Mouse (Mus musculus) cerebral cortex, adult 2 months (tissue): Measurements from ENCODE around the gene DXBay18.

ENCODE experiments used
- WGBS: fragments of 180-500 bp; shearing (Covaris S2); methylation state at CpG from one replicate; pipeline ENCODE4 v1.1.7; 2018; 5-methylcytosine and 5-hydroxymethylcytosine counted together

DXBay18 gene

DNA sequence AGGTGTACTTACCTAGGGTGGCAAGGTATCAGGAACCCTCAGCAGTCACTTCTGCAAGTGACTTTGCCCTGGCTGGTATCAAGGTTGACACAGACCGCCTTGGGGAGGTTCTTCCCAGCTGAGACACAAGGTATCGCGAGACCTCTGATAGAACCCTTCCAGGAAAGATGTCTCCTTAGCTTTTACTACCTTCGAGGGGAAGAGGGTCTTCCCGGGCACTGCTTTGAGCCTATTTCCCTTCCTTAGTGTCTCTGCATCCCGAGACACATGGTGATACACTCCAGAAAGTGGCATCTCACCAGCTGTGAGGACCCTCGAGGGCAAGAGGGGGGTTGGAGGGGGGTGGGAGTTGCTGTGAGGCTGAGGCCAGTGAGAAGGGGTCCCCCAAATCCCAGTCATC lies at the start of gene DXBay18:
DXBay18 (minus strand) TSS at position 101 of the 400 bp plus-strand sequence.
- no CpG with 5 or more reads among the region's 7 CpGs for WGBS

DNA sequence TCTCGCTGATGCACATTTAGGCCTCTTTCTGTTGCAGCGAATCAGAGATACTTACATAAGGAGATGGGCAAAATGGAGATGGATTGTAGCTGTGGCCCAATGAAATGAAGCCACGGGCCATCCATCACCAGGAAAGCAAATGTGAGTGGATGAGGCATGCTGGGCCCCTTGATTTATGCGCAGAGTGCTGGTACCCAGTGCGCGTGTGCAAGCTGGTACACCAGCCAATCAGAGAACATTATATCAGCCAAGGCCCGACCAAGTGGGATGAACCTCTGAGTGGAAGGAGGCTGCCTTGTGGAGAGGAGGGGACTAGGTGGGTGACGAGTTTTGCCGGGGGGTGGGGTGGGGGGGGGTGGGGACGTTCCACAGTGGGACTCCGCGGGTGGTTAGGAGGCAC lies 42.7 kb upstream of the DXBay18 start, which contains the start of gene Xlr3b:
Xlr3b (plus strand) TSS at position 274 of the 400 bp plus-strand sequence.
- WGBS: 89% methylated on average over 12 of the region's 12 CpGs

DNA sequence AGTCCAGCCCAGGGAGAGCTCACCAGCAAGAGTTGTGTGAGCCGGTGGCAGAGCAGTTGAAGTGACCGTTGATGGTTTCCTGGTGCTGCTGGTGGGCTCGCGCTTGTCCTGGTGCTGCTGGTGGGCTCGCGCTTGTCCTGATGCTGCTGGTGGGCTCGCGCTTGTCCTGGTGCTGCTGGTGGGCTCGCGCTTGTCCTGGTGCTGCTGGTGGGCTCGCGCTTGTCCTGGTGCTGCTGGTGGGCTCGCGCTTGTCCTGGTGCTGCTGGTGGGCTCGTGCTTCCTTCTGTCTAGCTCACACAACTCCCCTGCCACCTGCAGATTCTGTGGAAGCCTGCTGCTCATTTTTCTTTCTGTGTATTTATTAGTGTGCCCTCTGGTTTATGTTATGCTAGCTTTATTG lies 27.6 kb upstream of the DXBay18 start, which contains the start of gene Spin2d:
Spin2d (minus strand) TSS at position 101 of the 400 bp plus-strand sequence.
- 92% methylated on average over 7 of the region's 15 CpGs for WGBS

DNA sequence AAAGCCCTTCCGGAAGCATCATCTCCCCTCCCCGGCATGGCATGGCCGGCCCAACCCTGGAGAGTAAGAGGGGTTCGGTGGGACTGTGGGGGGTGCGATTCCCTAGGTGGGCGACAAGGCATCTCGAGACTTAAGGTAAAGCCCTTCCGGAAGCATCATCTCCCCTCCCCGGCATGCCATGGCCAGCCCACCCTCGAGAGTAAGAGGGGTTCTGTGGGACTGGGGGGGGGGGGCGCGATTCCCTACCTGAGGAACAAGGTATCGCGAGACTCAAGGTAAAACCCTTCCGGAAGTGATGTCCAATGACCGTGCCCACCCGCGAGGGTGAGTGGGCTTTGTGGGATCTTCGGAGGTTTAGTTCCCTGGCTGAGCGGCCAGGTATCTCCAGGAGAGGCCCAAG lies 754 bp downstream of the DXBay18 start, which contains the start of gene Xlr5b:
Xlr5b (plus strand) TSS at position 301 of the 400 bp plus-strand sequence.
- no CpG with 5 or more reads among the region's 20 CpGs for WGBS

DNA sequence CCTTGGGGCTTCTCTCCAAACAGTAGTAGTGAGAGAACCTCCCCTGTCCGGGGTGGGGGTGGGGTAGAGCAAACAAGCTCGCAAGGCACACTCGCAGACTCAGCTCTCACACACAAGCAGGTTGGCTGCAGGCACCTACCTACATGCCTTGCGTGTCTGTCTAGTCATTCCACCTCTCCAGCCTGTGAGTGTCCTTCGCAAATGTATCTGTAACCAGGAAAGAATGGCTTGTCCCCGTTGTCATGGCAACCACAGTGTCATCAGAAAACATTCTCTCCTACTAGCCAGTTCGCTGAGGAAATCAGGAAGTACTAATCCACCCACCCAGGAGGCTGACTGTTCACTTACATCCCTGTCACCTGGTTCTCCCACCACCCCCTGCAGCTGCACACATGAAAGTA lies 6.0 kb downstream of the DXBay18 start:
- no CpG with 5 or more reads among the region's 7 CpGs for WGBS

DNA sequence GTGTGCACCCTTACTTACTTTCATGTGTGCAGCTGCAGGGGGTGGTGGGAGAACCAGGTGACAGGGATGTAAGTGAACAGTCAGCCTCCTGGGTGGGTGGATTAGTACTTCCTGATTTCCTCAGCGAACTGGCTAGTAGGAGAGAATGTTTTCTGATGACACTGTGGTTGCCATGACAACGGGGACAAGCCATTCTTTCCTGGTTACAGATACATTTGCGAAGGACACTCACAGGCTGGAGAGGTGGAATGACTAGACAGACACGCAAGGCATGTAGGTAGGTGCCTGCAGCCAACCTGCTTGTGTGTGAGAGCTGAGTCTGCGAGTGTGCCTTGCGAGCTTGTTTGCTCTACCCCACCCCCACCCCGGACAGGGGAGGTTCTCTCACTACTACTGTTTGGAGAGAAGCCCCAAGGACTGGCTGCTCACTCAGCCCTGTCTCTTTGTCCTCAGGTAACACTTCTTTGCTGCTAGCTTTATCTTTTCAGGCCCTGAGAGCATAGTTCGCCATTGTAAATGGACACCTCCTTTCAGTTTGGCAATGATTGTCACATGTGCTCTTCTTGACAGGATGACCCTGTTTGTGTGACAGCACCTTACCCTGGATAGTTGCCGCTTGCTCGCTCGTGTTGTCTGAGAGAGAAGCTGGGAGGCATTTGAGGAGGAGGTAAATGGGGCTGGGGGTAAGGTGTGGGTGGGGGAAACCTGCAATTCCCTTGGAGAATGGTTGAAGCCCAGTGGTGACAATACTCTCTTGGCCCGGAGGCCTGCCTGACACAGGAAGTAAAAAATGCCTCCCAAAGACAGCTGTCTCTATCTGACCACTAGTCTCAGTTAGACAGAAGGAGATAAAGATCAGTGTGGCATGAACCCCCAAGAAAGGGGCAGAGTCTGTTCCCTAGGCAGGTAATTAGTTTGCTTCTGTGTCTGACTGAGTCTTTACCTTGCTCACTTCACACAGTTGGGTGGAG lies 26.1 kb downstream of the DXBay18 start:
- no CpG with 5 or more reads among the region's 12 CpGs for WGBS

DNA sequence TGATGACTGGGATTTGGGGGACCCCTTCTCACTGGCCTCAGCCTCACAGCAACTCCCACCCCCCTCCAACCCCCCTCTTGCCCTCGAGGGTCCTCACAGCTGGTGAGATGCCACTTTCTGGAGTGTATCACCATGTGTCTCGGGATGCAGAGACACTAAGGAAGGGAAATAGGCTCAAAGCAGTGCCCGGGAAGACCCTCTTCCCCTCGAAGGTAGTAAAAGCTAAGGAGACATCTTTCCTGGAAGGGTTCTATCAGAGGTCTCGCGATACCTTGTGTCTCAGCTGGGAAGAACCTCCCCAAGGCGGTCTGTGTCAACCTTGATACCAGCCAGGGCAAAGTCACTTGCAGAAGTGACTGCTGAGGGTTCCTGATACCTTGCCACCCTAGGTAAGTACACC lies 32.5 kb downstream of the DXBay18 start, which contains the start of gene Gm14685:
Gm14685 (plus strand) TSS at position 301 of the 400 bp plus-strand sequence.
- no CpG with 5 or more reads among the region's 7 CpGs for WGBS

DNA sequence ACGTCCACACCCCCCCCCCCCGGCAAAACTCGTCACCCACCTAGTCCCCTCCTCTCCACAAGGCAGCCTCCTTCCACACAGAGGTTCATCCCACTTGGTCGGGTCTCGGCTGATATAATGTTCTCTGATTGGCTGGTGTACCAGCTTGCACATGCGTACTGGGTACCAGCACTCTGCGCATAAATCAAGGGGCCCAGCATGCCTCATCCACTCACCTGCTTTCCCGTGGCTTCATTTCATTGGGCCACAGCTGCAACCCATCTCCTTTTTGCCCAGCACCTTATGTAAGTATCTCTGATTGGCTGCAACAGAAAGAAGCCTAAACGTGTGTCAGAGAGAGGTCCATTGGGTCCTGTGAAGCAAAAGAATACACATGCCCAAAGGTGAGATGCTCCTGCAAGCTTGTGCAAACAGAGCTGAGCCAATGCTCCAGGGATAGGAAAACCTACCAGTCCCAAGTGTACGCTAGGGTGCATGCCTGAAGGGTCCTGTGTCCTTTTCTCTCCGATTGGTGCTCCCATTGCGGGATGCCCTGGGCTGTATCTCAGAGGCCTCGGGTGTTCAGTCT lies 52.2 kb downstream of the DXBay18 start, which contains the start of gene Xlr3a:
Xlr3a (minus strand) TSS at position 155 of the 568 bp plus-strand sequence.
- 79% methylated on average over 13 of the region's 13 CpGs for WGBS
